Mouse (Mus musculus) testis, adult 2 months (tissue): ENCODE measurements around the gene Slc16a5. TPM values are rescaled to one million over a fixed set of nuclear protein-coding genes. Genes with fewer than 3 reads are reported as not detected.

Experiments
- H3K27ac ChIP-seq: fragments of 200-500 bp; 2 replicates; pipeline ENCODE4 v1.5.1; 2012; ENCODE audit warnings: low read depth, low read length; ENCODE audit not compliant: control insufficient read depth, insufficient read depth
- H3K27me3 ChIP-seq: fragments of 200-500 bp; 2 replicates; pipeline ENCODE4 v1.6.1; 2012; ENCODE audit warnings: mild to moderate bottlenecking, low read length, moderate library complexity; ENCODE audit not compliant: control insufficient read depth, insufficient read depth
- H3K36me3 ChIP-seq: fragments of 200-500 bp; 2 replicates; pipeline ENCODE4 v1.6.1; 2012; ENCODE audit warnings: mild to moderate bottlenecking, low read length; ENCODE audit not compliant: control insufficient read depth, insufficient read depth
- H3K4me1 ChIP-seq: fragments of 200-500 bp; 2 replicates; pipeline ENCODE4 v1.6.1; 2012; ENCODE audit warnings: low read length; ENCODE audit not compliant: control insufficient read depth, insufficient read depth
- H3K4me3 ChIP-seq: fragments of 200-500 bp; 2 replicates; pipeline ENCODE4 v1.5.1; 2012; ENCODE audit warnings: low read depth, mild to moderate bottlenecking, low read length, moderate library complexity, mixed read lengths; ENCODE audit not compliant: control insufficient read depth
- CTCF ChIP-seq: fragments of 200-500 bp; IDR thresholded peaks from 2 replicates; pipeline ENCODE4 v1.5.1; 2012; ENCODE audit warnings: low read depth, mild to moderate bottlenecking, inconsistent platforms, low read length, moderate library complexity; ENCODE audit not compliant: control insufficient read depth, insufficient read depth, insufficient replicate concordance
- POLR2A ChIP-seq: fragments of 200-500 bp; IDR thresholded peaks from 2 replicates; pipeline ENCODE4 v1.6.1; 2012; ENCODE audit warnings: low read depth, mild to moderate bottlenecking, inconsistent platforms, low read length, moderate library complexity; ENCODE audit not compliant: control insufficient read depth
- polyA plus RNA-seq: library from polyadenylated mRNA; depleted of rRNA; stranded (reverse); fragments of >200 nt; gene quantifications from 2 replicates; pipeline ENCODE4 v1.2.3, GENCODE M21; 2012

Gene Slc16a5
- polyA plus RNA-seq, 1 experiment, result 0.78 TPM

DNA sequence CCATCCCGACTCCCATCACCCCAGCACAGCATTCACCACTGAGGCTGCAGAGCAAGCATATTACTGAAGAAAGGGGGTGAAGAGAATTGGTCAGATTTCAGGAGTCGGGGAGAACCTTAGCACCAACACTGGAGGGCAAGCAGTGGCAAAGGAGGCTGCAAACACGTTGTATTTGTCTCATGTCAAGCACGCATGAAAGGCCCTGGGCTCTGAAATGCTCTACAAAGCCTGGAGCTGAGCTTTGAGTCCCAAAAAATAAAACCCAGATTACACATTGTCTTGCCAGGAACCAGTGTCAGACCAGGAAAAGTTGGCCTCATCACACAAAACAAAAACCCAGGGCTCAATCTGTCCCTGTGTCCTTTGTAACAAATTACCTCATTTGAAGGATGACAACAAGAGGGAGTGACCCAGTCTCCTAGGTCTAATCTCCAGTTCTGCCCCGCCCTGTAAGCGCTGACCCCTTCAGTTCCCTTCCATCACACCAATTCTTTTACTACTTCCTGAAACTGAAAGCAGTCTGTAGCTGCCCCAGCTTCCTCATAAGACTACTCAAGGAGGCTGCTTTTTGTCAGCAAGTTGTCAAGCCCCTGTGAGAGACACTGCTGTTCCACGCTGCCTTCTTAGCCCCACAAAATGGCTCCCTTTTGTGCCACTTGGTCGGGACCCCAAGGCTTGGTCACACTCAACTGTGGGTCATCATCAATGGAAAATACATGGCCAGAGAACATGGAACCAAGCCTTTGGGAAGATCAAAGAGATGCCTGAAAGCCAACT, 50.3 kb downstream of the Slc16a5 start:
- TF ChIP-seq CTCF (no peak), POLR2A (no peak)
- no peaks in the 10 kb centered on the region for H3K27me3 ChIP-seq
- peak overlapping the region; percentile 100 for H3K4me3 ChIP-seq
- peaks cover 21% of the 10 kb centered on the region for H3K4me1 ChIP-seq
- H3K27ac ChIP-seq, result peak overlapping the region; percentile 99
- H3K36me3 ChIP-seq, result no peaks in the 10 kb centered on the region

DNA sequence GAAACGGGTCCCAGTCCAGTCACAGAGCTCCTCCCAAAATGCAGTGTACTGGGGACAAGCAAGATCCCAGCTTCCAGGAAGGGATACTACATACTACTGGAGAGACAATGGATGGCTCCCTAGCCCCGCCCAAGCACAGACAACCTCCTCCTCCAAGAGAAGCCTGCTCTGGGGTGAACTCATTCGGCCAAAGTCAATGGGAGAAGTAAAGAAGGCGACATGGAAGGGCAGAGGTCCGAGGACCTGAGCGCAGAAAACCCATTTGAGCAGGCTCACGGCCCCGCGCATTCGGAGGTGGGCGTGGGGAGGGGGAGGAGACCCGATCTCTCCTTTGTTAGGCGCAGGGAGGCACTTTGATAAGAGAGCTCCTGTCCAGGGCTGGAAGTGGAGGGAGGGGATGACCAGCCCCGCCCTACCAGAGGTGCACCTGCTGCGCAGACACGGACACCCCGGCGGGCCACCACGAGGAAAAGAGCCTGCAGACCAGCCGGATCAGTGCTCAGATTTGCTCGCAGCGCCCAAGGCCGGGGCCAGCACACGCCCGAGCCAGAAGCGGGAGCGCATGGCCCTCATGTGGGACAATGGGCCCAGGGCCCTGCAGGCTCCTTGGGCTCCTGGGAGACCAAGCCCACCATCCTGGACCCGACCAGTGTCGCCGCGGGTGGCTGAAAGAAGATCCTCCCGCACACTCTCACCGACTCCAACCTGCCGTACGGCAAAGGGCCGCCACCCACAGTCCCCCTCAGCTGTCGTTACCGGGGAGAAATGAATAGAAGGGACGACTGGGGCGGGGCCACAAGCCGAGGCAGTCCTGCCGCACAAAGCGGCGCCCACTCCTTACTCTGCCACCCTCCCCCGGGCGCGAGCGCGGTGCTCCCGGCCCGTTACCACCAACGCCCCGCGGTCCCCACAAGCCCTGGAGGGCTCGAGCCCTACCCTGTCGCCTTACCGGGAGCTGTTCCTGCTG, 51.3 kb downstream of the Slc16a5 start:
- Histone ChIP-seq H3K4me1 (peaks cover 21% of the 10 kb centered on the region), H3K27me3 (no peaks in the 10 kb centered on the region), H3K36me3 (no peaks in the 10 kb centered on the region), H3K27ac (peak overlapping the region; percentile 99), H3K4me3 (peak overlapping the region; percentile 100)
- TF ChIP-seq CTCF (no peak), POLR2A (no peak)

DNA sequence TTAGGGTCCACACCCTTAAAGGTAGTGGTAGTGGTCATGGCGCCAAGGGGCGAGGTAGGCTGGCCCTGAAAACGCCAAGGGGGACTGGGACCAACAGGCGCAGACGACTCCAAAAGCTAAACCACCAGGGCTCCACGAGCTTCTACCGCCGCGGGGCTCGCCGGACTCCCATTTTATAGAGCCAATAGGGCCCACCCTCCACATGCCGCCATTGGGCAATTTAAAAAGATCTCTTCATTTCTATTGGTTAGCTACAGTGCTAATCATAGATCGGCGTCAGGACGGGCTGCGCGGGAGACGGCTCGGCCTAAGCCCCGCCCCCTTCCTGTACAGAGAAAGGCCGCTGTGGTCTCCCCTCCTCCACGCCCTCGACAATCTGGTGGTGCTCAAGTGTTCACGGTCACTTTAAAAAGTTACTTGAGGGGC, 52.0 kb downstream of the Slc16a5 start, which contains the start of gene Jpt1:
TSS of gene Jpt1 (minus strand) at position 150 of the 426 bp plus-strand sequence.
- H3K4me3 ChIP-seq, result peak within 1 kb of the TSS; percentile 100
- TF ChIP-seq CTCF (no peak), POLR2A (peak; percentile 100)
- no peaks in the 10 kb centered on the region for H3K27me3 ChIP-seq
- H3K4me1 ChIP-seq, result peaks cover 21% of the 10 kb centered on the region
- H3K36me3 ChIP-seq, result no peaks in the 10 kb centered on the region
- H3K27ac ChIP-seq, result peak within 1 kb of the TSS; percentile 99

DNA sequence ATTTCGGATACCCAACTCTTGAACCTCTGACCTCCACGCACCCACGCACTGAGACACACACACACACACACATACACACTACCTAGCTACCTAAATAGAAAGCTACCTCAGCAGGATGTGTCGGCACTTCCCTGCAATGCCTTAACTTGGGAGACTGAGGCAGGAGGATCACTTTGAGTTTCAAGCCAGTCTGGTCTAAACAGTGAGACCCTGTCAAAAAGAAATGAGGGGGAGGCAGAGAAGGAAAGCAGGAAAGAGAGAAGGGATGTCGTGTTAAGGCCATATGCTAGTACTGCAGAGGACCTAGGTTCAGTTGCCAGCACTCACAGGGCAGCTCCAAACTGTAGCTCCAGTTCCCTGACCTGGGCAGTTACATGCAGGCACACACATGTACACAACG, 52.7 kb downstream of the Slc16a5 start:
- Histone ChIP-seq H3K4me3 (peak overlapping the region; percentile 83), H3K27me3 (no peaks in the 10 kb centered on the region), H3K36me3 (no peaks in the 10 kb centered on the region), H3K4me1 (peaks cover 21% of the 10 kb centered on the region), H3K27ac (no peak overlapping the region)
- TF ChIP-seq CTCF (no peak), POLR2A (no peak)

DNA sequence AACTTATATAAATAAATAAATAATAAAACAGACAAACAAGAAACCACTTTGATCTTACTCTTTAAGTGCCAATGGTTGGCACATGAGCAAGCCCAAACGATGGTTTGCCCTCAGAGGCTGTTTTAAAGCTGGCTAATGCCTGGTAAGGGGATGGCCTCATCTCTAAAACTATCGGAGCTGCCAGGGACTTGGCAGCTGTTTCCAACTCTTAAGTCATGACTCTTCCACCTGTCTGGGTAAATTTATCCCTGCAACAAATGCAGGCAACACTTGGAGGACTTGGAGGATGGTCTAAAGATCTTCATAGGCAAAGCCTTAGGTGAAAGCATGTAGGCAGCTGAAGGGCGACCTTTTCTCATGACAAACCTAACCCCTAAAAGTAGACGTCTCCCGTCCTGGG, 54.7 kb downstream of the Slc16a5 start:
- Histone ChIP-seq H3K36me3 (no peaks in the 10 kb centered on the region), H3K27ac (no peak overlapping the region), H3K27me3 (no peaks in the 10 kb centered on the region), H3K4me1 (peaks cover 18% of the 10 kb centered on the region), H3K4me3 (no peak overlapping the region)
- TF ChIP-seq CTCF, result no peak
- no peak for TF ChIP-seq POLR2A

DNA sequence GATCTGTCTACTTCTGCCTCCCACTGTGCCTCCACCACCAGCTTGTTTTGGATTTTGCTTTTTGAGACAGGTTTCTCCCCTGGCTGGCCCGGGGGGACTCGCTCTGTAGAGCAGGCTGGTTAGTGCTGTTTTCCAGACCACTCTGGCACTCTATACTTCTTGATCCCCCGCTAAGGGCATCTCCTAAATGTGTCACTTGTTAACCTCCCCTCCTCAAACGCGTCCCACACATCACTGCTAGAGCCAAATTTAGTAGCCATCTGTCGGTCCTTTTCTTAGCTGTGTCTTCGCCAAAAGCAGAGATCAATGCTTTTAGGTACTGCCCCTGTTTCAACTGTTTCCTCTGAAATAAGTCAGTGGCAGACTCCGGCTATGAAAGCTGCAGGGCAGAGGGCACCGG, 56.4 kb downstream of the Slc16a5 start:
- no peak for TF ChIP-seq POLR2A
- TF ChIP-seq CTCF, result no peak
- peaks cover 6% of the 10 kb centered on the region for H3K4me1 ChIP-seq
- no peaks in the 10 kb centered on the region for H3K27me3 ChIP-seq
- H3K27ac ChIP-seq, result 0 out of 2 replicates have a peak overlapping the region, but pooled peaks have one; percentile 21
- no peak overlapping the region for H3K4me3 ChIP-seq
- H3K36me3 ChIP-seq, result no peaks in the 10 kb centered on the region

DNA sequence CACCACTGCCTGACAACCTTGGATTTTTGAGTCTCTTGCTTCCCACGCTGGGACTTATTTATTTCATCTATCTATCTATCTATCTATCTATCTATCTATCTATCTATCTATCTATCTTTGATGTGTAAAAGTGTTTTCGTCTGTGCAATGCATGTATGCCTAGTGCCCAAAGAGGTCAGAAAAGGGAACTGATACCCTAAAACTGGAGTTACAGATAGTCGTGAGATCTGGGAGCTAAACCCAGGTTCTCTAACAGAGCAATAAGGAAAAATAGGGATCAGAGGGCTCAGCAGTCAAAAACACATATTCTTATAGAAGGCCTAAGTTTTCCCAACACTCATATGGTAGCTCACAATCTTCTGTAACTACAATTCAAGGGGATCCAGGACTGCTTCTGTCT, 57.3 kb downstream of the Slc16a5 start:
- H3K4me1 ChIP-seq, result peaks cover 6% of the 10 kb centered on the region
- H3K4me3 ChIP-seq, result no peak overlapping the region
- no peak overlapping the region for H3K27ac ChIP-seq
- H3K27me3 ChIP-seq, result no peaks in the 10 kb centered on the region
- no peaks in the 10 kb centered on the region for H3K36me3 ChIP-seq
- TF ChIP-seq POLR2A (no peak), CTCF (no peak)
